In genomic region chr1:107783079-107783478, GRCm38 (mm10) we compare ENCODE assay signal across 22 mouse cellular contexts.
DNase-seq lines count a peak whose midpoint lies in the region; ATAC-seq and TF ChIP-seq lines count a peak whose summit lies in the region.
"Had no signal": no experiment of that assay in that cellular context is flagged by ENCODE, and none has a peak within 500 bp of the region (broad histone marks: within the 10 kb centered on the region; RNA-seq: fewer than 3 reads in every experiment).

No protein-coding gene starts in this region.

- H3K4me2 ChIP-seq in liver, embryonic 12.5 days = no peak overlapping the region
- no peak overlapping the region for H3K4me2 ChIP-seq in neural tube, embryonic 13.5 days
- no peak overlapping the region for H3K4me2 ChIP-seq in neural tube, embryonic 15.5 days
- H3K4me2 ChIP-seq: forebrain, embryonic 13.5 days; heart, embryonic 13.5 days had no signal

- no peaks in the 10 kb centered on the region for H3K79me2 ChIP-seq in liver, adult 2 months (ENCODE audit: control insufficient read depth, insufficient read depth, low read length)

- no peak overlapping the region for H3K27ac ChIP-seq in liver, adult 2 months (replicated peaks; ENCODE audit: insufficient read depth, low read depth, low read length)
- no peak overlapping the region for H3K27ac ChIP-seq in liver, embryonic 12.5 days
- no peak overlapping the region for H3K27ac ChIP-seq in neural tube, embryonic 13.5 days (replicated peaks)
- no peak overlapping the region for H3K27ac ChIP-seq in neural tube, embryonic 15.5 days (replicated peaks)
- H3K27ac ChIP-seq: forebrain, embryonic 10.5 days; forebrain, embryonic 13.5 days; heart, adult 2 months; heart, embryonic 10.5 days; heart, embryonic 13.5 days had no signal

- H3K36me3 ChIP-seq in liver, adult 2 months (ENCODE audit: control insufficient read depth, insufficient read depth, low read length) = no peaks in the 10 kb centered on the region
- no peaks in the 10 kb centered on the region for H3K36me3 ChIP-seq in liver, embryonic 12.5 days
- H3K36me3 ChIP-seq in neural tube, embryonic 13.5 days = no peaks in the 10 kb centered on the region
- H3K36me3 ChIP-seq in neural tube, embryonic 15.5 days = no peaks in the 10 kb centered on the region
- H3K36me3 ChIP-seq: forebrain, embryonic 10.5 days; heart, embryonic 10.5 days; heart, embryonic 13.5 days had no signal

- 46% methylated on average over 5 of the region's 5 CpGs for WGBS in liver, adult 2 months
- WGBS in liver, embryonic 12.5 days (ENCODE audit: insufficient replicate concordance) = 72% methylated on average over 5 of the region's 5 CpGs
- WGBS in neural tube, embryonic 13.5 days = 71% methylated on average over 5 of the region's 5 CpGs
- WGBS in neural tube, embryonic 15.5 days = 56% methylated on average over 5 of the region's 5 CpGs

- ATAC-seq in liver, embryonic 12.5 days = no peak
- 0 out of 2 replicates have a peak, but pooled peaks have one; percentile 53 for ATAC-seq in neural tube, embryonic 13.5 days (ENCODE audit: low read depth)
- ATAC-seq in neural tube, embryonic 15.5 days (ENCODE audit: low FRiP score) = peak; percentile 77
- no peak for ATAC-seq in megakaryocyte progenitor cell, adult 5-6 weeks (replicated peaks; ENCODE audit: poor library complexity)
- ATAC-seq: CD4-positive, CD25-positive, alpha-beta regulatory T cell, adult 4 months; forebrain, embryonic 13.5 days; forebrain, embryonic 16.5 days had no signal

- H3K27me3 ChIP-seq in liver, adult 2 months (ENCODE audit: control insufficient read depth, insufficient read depth, low read length) = no peaks in the 10 kb centered on the region
- H3K27me3 ChIP-seq in liver, embryonic 12.5 days (replicated peaks) = no peaks in the 10 kb centered on the region
- no peaks in the 10 kb centered on the region for H3K27me3 ChIP-seq in neural tube, embryonic 13.5 days
- no peaks in the 10 kb centered on the region for H3K27me3 ChIP-seq in neural tube, embryonic 15.5 days (replicated peaks)
- H3K27me3 ChIP-seq: forebrain, embryonic 13.5 days; heart, embryonic 13.5 days had no signal

- H3K4me3 ChIP-seq in liver, adult 2 months (ENCODE audit: insufficient read depth, low read depth, low read length) = no peak overlapping the region
- no peak overlapping the region for H3K4me3 ChIP-seq in liver, embryonic 12.5 days
- no peak overlapping the region for H3K4me3 ChIP-seq in neural tube, embryonic 13.5 days
- no peak overlapping the region for H3K4me3 ChIP-seq in neural tube, embryonic 15.5 days (replicated peaks)
- H3K4me3 ChIP-seq: forebrain, embryonic 10.5 days; forebrain, embryonic 13.5 days; heart, adult 2 months; heart, embryonic 10.5 days; heart, embryonic 13.5 days had no signal

- TF ChIP-seq CTCF in liver, adult 2 months (IDR thresholded peaks at IDR 0.05; ENCODE audit: low read depth, low read length) = no peak

- peak; percentile 5 for DNase-seq in liver, adult 2 months (ENCODE audit: extremely low read depth, low read depth, low spot score)
- DNase-seq in neural tube, embryonic 10.5 days (ENCODE audit: extremely low spot score, low spot score) = no peak
- DNase-seq: adrenal gland, adult 2 months; adrenal gland, postnatal 14 days; cerebellum, adult 18-20 months; cerebellum, adult 9-10 months; cerebellum, postnatal 14 days; gastrocnemius, postnatal 10 days; gastrocnemius, postnatal 36 days; heart, adult 2 months; heart, postnatal 14 days; heart, postnatal 4 days had no signal

- no peak for TF ChIP-seq POLR2A in liver, adult 2 months (IDR thresholded peaks at IDR 0.05; ENCODE audit: extremely low read depth, insufficient read depth, low read length)

- H3K9ac ChIP-seq in liver, adult 2 months (ENCODE audit: low read depth, low read length) = no peak overlapping the region
- no peak overlapping the region for H3K9ac ChIP-seq in liver, embryonic 12.5 days
- no peak overlapping the region for H3K9ac ChIP-seq in neural tube, embryonic 13.5 days
- H3K9ac ChIP-seq in neural tube, embryonic 15.5 days (replicated peaks) = no peak overlapping the region
- H3K9ac ChIP-seq: forebrain, embryonic 13.5 days; heart, embryonic 13.5 days had no signal

- H3K4me1 ChIP-seq in liver, adult 2 months (ENCODE audit: control insufficient read depth, insufficient read depth, low read length) = peaks cover 2% of the 10 kb centered on the region; the same call in 1 of the 2 replicates
- H3K4me1 ChIP-seq in liver, embryonic 12.5 days = no peaks in the 10 kb centered on the region
- no peaks in the 10 kb centered on the region for H3K4me1 ChIP-seq in neural tube, embryonic 13.5 days (replicated peaks)
- H3K4me1 ChIP-seq in neural tube, embryonic 15.5 days = no peaks in the 10 kb centered on the region
- H3K4me1 ChIP-seq: forebrain, embryonic 10.5 days; forebrain, embryonic 13.5 days; heart, embryonic 10.5 days; heart, embryonic 13.5 days had no signal

- no peaks in the 10 kb centered on the region for H3K9me3 ChIP-seq in liver, embryonic 12.5 days (replicated peaks)
- no peaks in the 10 kb centered on the region for H3K9me3 ChIP-seq in neural tube, embryonic 13.5 days
- H3K9me3 ChIP-seq in neural tube, embryonic 15.5 days (replicated peaks) = no peaks in the 10 kb centered on the region
- H3K9me3 ChIP-seq: forebrain, embryonic 10.5 days; forebrain, embryonic 13.5 days; heart, embryonic 10.5 days; heart, embryonic 13.5 days had no signal

Comparison
In these comparisons a context has a peak if more than half of its experiments do, and no peak if none do; other contexts are left out.
1. ATAC-seq: peak in neural tube, embryonic 13.5 days (single experiment) and neural tube, embryonic 15.5 days (single experiment); none in liver, embryonic 12.5 days (single experiment) and megakaryocyte progenitor cell, adult 5-6 weeks (single experiment).